Comparison of ENCODE assay signal across 26 mouse cellular contexts in genomic region chr3:111494891-111495290, GRCm38 (mm10).
"Had no signal": no experiment of that assay in that cellular context is flagged by ENCODE, and none has a peak within 500 bp of the region (broad histone marks: within the 10 kb centered on the region; RNA-seq: fewer than 3 reads in every experiment).

No protein-coding gene starts in this region.

- DNase-seq: gastrocnemius, postnatal 14 days; gastrocnemius, postnatal 36 days; heart, adult 11 months; heart, adult 2 months; heart, postnatal 14 days; heart, postnatal 36 days; kidney, adult 11 months; kidney, adult 2 months; kidney, adult 9 months; kidney, postnatal 14 days; kidney, postnatal 36 days; layer of hippocampus, adult 9-11 months; layer of hippocampus, postnatal 36 days; left cerebral cortex, postnatal 4 days had no signal

- H3K27ac ChIP-seq: heart, adult 2 months; heart, embryonic 13.5 days; heart, embryonic 15.5 days; hindbrain, embryonic 13.5 days; hindbrain, embryonic 15.5 days; hindbrain, postnatal 0 days; kidney, embryonic 15.5 days; kidney, postnatal 0 days; limb, embryonic 13.5 days; limb, embryonic 15.5 days; liver, embryonic 12.5 days had no signal

- ATAC-seq: hindbrain, postnatal 0 days; intestine, embryonic 16.5 days; liver, embryonic 12.5 days had no signal

- H3K9me3 ChIP-seq: heart, embryonic 13.5 days; heart, embryonic 15.5 days; hindbrain, embryonic 13.5 days; hindbrain, embryonic 15.5 days; kidney, embryonic 15.5 days; limb, embryonic 13.5 days; limb, embryonic 15.5 days; liver, embryonic 12.5 days had no signal

- H3K27me3 ChIP-seq: heart, embryonic 13.5 days; heart, embryonic 15.5 days; hindbrain, embryonic 13.5 days; hindbrain, embryonic 15.5 days; kidney, embryonic 15.5 days; limb, embryonic 13.5 days; limb, embryonic 15.5 days; liver, embryonic 12.5 days had no signal

- H3K4me2 ChIP-seq: heart, embryonic 11.5 days; heart, embryonic 13.5 days; heart, embryonic 15.5 days; hindbrain, embryonic 13.5 days; hindbrain, embryonic 15.5 days; kidney, embryonic 15.5 days; limb, embryonic 13.5 days; limb, embryonic 15.5 days; liver, embryonic 12.5 days had no signal

- H3K9ac ChIP-seq: heart, embryonic 13.5 days; heart, embryonic 15.5 days; hindbrain, embryonic 13.5 days; hindbrain, embryonic 15.5 days; kidney, embryonic 15.5 days; limb, embryonic 13.5 days; limb, embryonic 15.5 days; liver, embryonic 12.5 days had no signal

- H3K36me3 ChIP-seq: heart, embryonic 13.5 days; heart, embryonic 15.5 days; hindbrain, embryonic 13.5 days; hindbrain, embryonic 15.5 days; kidney, embryonic 15.5 days; limb, embryonic 13.5 days; limb, embryonic 15.5 days; liver, embryonic 12.5 days had no signal

- H3K4me3 ChIP-seq: heart, adult 2 months; heart, embryonic 13.5 days; heart, embryonic 15.5 days; hindbrain, embryonic 13.5 days; hindbrain, embryonic 15.5 days; kidney, embryonic 15.5 days; limb, embryonic 13.5 days; limb, embryonic 15.5 days; liver, embryonic 12.5 days had no signal

- H3K4me1 ChIP-seq: heart, embryonic 13.5 days; heart, embryonic 15.5 days; hindbrain, embryonic 13.5 days; hindbrain, embryonic 15.5 days; kidney, embryonic 15.5 days; limb, embryonic 13.5 days; limb, embryonic 15.5 days; liver, embryonic 12.5 days had no signal
